Mouse (Mus musculus): ENCODE data around the gene Hdgfl2. TPM values are rescaled to one million over a fixed set of nuclear protein-coding genes. Genes with fewer than 3 reads are reported as not detected.
A peak's percentile ranks its signal among the peaks of the same experiment; 100 is the strongest.

Gene Hdgfl2
- total and polyA plus RNA-seq, 3 experiments = 35.3 to 93.6 (median 68.9) TPM

DNA sequence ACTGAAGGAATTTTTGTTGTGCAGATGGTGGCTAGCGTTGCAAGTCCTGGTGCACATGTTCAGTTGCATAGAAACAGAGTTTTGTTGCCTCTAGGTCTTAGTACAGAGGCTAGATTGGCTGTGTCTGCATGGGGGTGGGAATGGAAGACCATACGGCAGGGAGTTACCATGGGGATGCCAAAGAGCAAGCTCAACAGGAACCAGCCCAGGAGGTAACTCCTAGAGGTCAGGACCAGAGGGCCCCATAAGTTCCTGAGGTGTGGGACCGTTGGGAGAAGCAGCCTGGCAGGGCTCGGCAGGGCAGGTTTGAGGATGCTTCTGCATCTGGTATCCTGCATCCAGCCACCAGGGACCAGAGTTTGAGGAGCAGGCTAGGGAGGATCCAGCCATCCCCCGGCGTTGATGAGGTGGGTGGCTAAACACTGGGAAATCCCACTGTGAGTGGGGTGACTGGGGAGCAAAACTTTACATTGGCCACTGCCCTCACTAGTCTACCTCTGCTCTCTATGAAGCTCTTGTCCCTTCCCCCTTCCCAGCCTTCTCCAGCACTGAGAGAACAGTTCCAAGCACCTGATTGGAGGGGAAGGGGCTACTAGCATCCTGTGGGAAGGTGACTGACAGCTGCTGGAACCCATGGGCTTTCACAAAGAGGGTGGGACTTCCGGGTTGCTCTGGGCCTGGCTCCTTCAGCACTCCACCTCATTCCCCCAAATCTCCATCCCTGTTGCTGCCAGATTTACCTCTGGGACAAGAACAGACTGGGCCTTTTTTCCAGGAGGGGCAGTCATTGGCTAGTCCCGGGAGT, 1.5 kb downstream of the Hdgfl2 start:
- peak overlapping the region; percentile 49 for H3K4me2 ChIP-seq (ENCODE audit: insufficient read depth, low read depth, poor library complexity, severe bottlenecking)
- H3K79me2 ChIP-seq (replicated peaks; ENCODE audit: control insufficient read depth, extremely low read depth, insufficient read depth, poor library complexity, severe bottlenecking) = peaks cover 20% of the 10 kb centered on the region
- H3K4me3 ChIP-seq (replicated peaks in 1 of 3; ENCODE audit: low read depth in 2 of 3, low read length in 2 of 3, poor library complexity in 1 of 3) = peak overlapping the region; percentile 71 to 94 (median 90)
- peak; percentile 81 for TF ChIP-seq HCFC1 (IDR thresholded peaks at IDR 0.05; ENCODE audit: low read depth, low read length)
- peak; percentile 93 for TF ChIP-seq ELF1 (IDR thresholded peaks at IDR 0.05; ENCODE audit: low read depth, low read length)
- TF ChIP-seq GABPA (IDR thresholded peaks at IDR 0.05; ENCODE audit: insufficient replicate concordance, low read depth, low read length) = no peak
- 0 out of 2 replicates have a peak, but pooled peaks have one; percentile 24 for TF ChIP-seq POLR2AphosphoS2 (IDR thresholded peaks at IDR 0.05; ENCODE audit: low read depth, low read length)
- TF ChIP-seq CHD2 (IDR thresholded peaks at IDR 0.05; ENCODE audit: low read length) = peak; percentile 94
- TF ChIP-seq KAT2A (IDR thresholded peaks at IDR 0.05; ENCODE audit: insufficient replicate concordance, low read length) = 0 out of 2 replicates have a peak, but pooled peaks have one; percentile 67
- peak; percentile 71 for TF ChIP-seq POLR2A (IDR thresholded peaks at IDR 0.05; ENCODE audit: low read depth, low read length)
- peak; percentile 34; the same call in 1 of the 2 replicates for TF ChIP-seq SIN3A (IDR thresholded peaks at IDR 0.05; ENCODE audit: low read length)
- no peak for TF ChIP-seq MAX (IDR thresholded peaks at IDR 0.05; ENCODE audit: low read length)
- TF ChIP-seq JUN (IDR thresholded peaks at IDR 0.05; ENCODE audit: insufficient read depth, low read depth, low read length) = no peak
- TF ChIP-seq RCOR1 (conservative IDR thresholded peaks at IDR 0.05; ENCODE audit: low read depth, low read length) = no peak
- peak; percentile 72; the same call in 1 of the 2 replicates for TF ChIP-seq TBP (conservative IDR thresholded peaks at IDR 0.05; ENCODE audit: low read depth, low read length)
- peak; percentile 55 for TF ChIP-seq NELFE (IDR thresholded peaks at IDR 0.05; ENCODE audit: low read depth, low read length)
- no peak for TF ChIP-seq ETS1 (conservative IDR thresholded peaks at IDR 0.05; ENCODE audit: low read depth, low read length)
- no peak for TF ChIP-seq JUND (conservative IDR thresholded peaks at IDR 0.05; ENCODE audit: low read depth, low read length)
- no peaks in the 10 kb centered on the region for H3K9me3 ChIP-seq (replicated peaks; ENCODE audit: low read length)
- 0 out of 2 replicates have a peak overlapping the region, but pooled peaks have one; percentile 8 for H3K27ac ChIP-seq (ENCODE audit: insufficient read depth, low read depth)
- in situ Hi-C loops (cut with MboI; ENCODE audit: low pct_ligation_motif_present, low pct_unique_long_range_greater_than_20kb, low sequenced_read_pairs) = loop anchor here (5.0 kb wide), 1 partner anchor 36 kb away; the partner anchor contains the start of gene Plin5
- dilution Hi-C loops (cut with MboI; ENCODE audit: extremely low pct_ligation_motif_present, extremely low pct_unique_long_range_greater_than_20kb, low sequenced_read_pairs) = no loop called here
- no peaks in the 10 kb centered on the region for H3K27me3 ChIP-seq (replicated peaks)
- peak overlapping the region; percentile 89 for H3K9ac ChIP-seq (ENCODE audit: insufficient read depth, low read depth)
- H3K4me1 ChIP-seq (ENCODE audit: control insufficient read depth in 1 of 2, insufficient read depth in 2 of 2) = peaks cover 0 to 34% of the 10 kb centered on the region in 2 experiments; a peak in 3 of 4 replicates
- peak; percentile 93 for DNase-seq (ENCODE audit: extremely low read depth)
- peaks cover 11 to 35% of the 10 kb centered on the region in 2 experiments for H3K36me3 ChIP-seq (replicated peaks in 1 of 2; ENCODE audit: control insufficient read depth in 1 of 2, insufficient read depth in 1 of 2, low read length in 1 of 2)

- Histone ChIP-seq H3K27ac (ENCODE audit: insufficient read depth, low read depth) (no peak overlapping the region), H3K36me3 (replicated peaks in 1 of 2; ENCODE audit: control insufficient read depth in 1 of 2, insufficient read depth in 1 of 2, low read length in 1 of 2) (peaks cover 53 to 83% of the 10 kb centered on the region in 2 experiments), H3K4me1 (ENCODE audit: control insufficient read depth in 1 of 2, insufficient read depth in 2 of 2) (no peaks in the 10 kb centered on the region), H3K27me3 (replicated peaks) (no peaks in the 10 kb centered on the region), H3K9ac (ENCODE audit: insufficient read depth, low read depth) (no peak overlapping the region), H3K79me2 (replicated peaks; ENCODE audit: control insufficient read depth, extremely low read depth, insufficient read depth, poor library complexity, severe bottlenecking) (no peaks in the 10 kb centered on the region), H3K4me2 (ENCODE audit: insufficient read depth, low read depth, poor library complexity, severe bottlenecking) (no peak overlapping the region), H3K4me3 (replicated peaks in 1 of 3; ENCODE audit: low read depth in 2 of 3, low read length in 2 of 3, poor library complexity in 1 of 3) (no peak overlapping the region), H3K9me3 (replicated peaks; ENCODE audit: low read length) (no peaks in the 10 kb centered on the region)
- TF ChIP-seq ZNF384 (IDR thresholded peaks at IDR 0.05; ENCODE audit: low read depth, low read length) (peak; percentile 96), CTCF (conservative IDR thresholded peaks at IDR 0.05 in 1 of 2, IDR thresholded peaks at IDR 0.05 in 1 of 2; ENCODE audit: low read depth in 2 of 2, low read length in 2 of 2) (no peak), USF1 (IDR thresholded peaks at IDR 0.05; ENCODE audit: low read depth, low read length) (no peak), E2F4 (IDR thresholded peaks at IDR 0.05; ENCODE audit: insufficient replicate concordance, low read depth, low read length) (no peak), PAX5 (IDR thresholded peaks at IDR 0.05; ENCODE audit: low read length) (no peak), MEF2A (IDR thresholded peaks at IDR 0.05; ENCODE audit: borderline replicate concordance, low read depth, low read length) (no peak), BHLHE40 (IDR thresholded peaks at IDR 0.05; ENCODE audit: low read depth, low read length) (no peak)
- in situ Hi-C loops (cut with MboI; ENCODE audit: low pct_ligation_motif_present, low pct_unique_long_range_greater_than_20kb, low sequenced_read_pairs) (no loop called here), dilution Hi-C loops (cut with MboI; ENCODE audit: extremely low pct_ligation_motif_present, extremely low pct_unique_long_range_greater_than_20kb, low sequenced_read_pairs) (no loop called here)
- DNase-seq (ENCODE audit: extremely low read depth) = no peak
These were observed 12.9 kb downstream of the Hdgfl2 start for GRCm38 (mm10) chr17:56092312-56092711.
